Comparison of ENCODE assay signal across 29 mouse cellular contexts in genomic region chr3:25597513-25597912, GRCm38 (mm10).
DNase-seq lines count a peak whose midpoint lies in the region; ATAC-seq lines count a peak whose summit lies in the region.
"Had no signal": no experiment of that assay in that cellular context is flagged by ENCODE, and none has a peak within 500 bp of the region (broad histone marks: within the 10 kb centered on the region; RNA-seq: fewer than 3 reads in every experiment).

No protein-coding gene starts in this region.

- 20% methylated on average over 5 of the region's 5 CpGs for WGBS in forebrain, embryonic 15.5 days
- WGBS in forebrain, embryonic 10.5 days: 79% methylated on average over 5 of the region's 5 CpGs
- WGBS in neural tube, embryonic 13.5 days: 44% methylated on average over 5 of the region's 5 CpGs

- H3K27me3 ChIP-seq in forebrain, embryonic 15.5 days: no peaks in the 10 kb centered on the region
- H3K27me3 ChIP-seq in forebrain, embryonic 10.5 days (ENCODE audit: poor library complexity, severe bottlenecking): no peaks in the 10 kb centered on the region
- H3K27me3 ChIP-seq in neural tube, embryonic 13.5 days: no peaks in the 10 kb centered on the region
- H3K27me3 ChIP-seq: embryonic facial prominence, embryonic 12.5 days; hindbrain, embryonic 15.5 days; neural tube, embryonic 12.5 days; stomach, embryonic 15.5 days had no signal

- no peak overlapping the region for H3K4me2 ChIP-seq in forebrain, embryonic 15.5 days (replicated peaks)
- H3K4me2 ChIP-seq in neural tube, embryonic 13.5 days: no peak overlapping the region
- H3K4me2 ChIP-seq: embryonic facial prominence, embryonic 12.5 days; hindbrain, embryonic 15.5 days; neural tube, embryonic 12.5 days; stomach, embryonic 15.5 days had no signal

- no peaks in the 10 kb centered on the region for H3K9me3 ChIP-seq in forebrain, embryonic 15.5 days
- no peaks in the 10 kb centered on the region for H3K9me3 ChIP-seq in forebrain, embryonic 10.5 days
- no peaks in the 10 kb centered on the region for H3K9me3 ChIP-seq in neural tube, embryonic 13.5 days
- H3K9me3 ChIP-seq: embryonic facial prominence, embryonic 12.5 days; hindbrain, embryonic 10.5 days; hindbrain, embryonic 15.5 days; neural tube, embryonic 12.5 days; stomach, embryonic 15.5 days had no signal

- no peaks in the 10 kb centered on the region for H3K36me3 ChIP-seq in forebrain, embryonic 15.5 days
- H3K36me3 ChIP-seq in forebrain, embryonic 10.5 days (replicated peaks): no peaks in the 10 kb centered on the region
- no peaks in the 10 kb centered on the region for H3K36me3 ChIP-seq in neural tube, embryonic 13.5 days
- H3K36me3 ChIP-seq: embryonic facial prominence, embryonic 12.5 days; hindbrain, embryonic 10.5 days; hindbrain, embryonic 15.5 days; neural tube, embryonic 12.5 days; stomach, embryonic 15.5 days had no signal

- H3K9ac ChIP-seq in forebrain, embryonic 15.5 days (replicated peaks): no peak overlapping the region
- no peak overlapping the region for H3K9ac ChIP-seq in neural tube, embryonic 13.5 days
- H3K9ac ChIP-seq: embryonic facial prominence, embryonic 12.5 days; hindbrain, embryonic 15.5 days; liver, embryonic 14.5 days; neural tube, embryonic 12.5 days; stomach, embryonic 15.5 days had no signal

- H3K4me1 ChIP-seq in forebrain, embryonic 15.5 days: peaks cover 7% of the 10 kb centered on the region; the same call in 1 of the 2 replicates
- H3K4me1 ChIP-seq in forebrain, embryonic 10.5 days: no peaks in the 10 kb centered on the region
- H3K4me1 ChIP-seq in neural tube, embryonic 13.5 days (replicated peaks): no peaks in the 10 kb centered on the region; the same call in 1 of the 2 replicates
- H3K4me1 ChIP-seq: embryonic facial prominence, embryonic 12.5 days; hindbrain, embryonic 10.5 days; hindbrain, embryonic 15.5 days; neural tube, embryonic 12.5 days; stomach, embryonic 15.5 days had no signal

- peak; percentile 87 for ATAC-seq in forebrain, embryonic 15.5 days (replicated peaks)
- ATAC-seq in neural tube, embryonic 13.5 days (ENCODE audit: low read depth): no peak
- ATAC-seq: CD4-positive, CD25-positive, alpha-beta regulatory T cell, adult 4 months; inflammation-experienced regulatory T-cells, adult 6 months; midbrain, embryonic 16.5 days had no signal

- no peak overlapping the region for H3K4me3 ChIP-seq in forebrain, embryonic 15.5 days
- no peak overlapping the region for H3K4me3 ChIP-seq in forebrain, embryonic 10.5 days
- H3K4me3 ChIP-seq in neural tube, embryonic 13.5 days: no peak overlapping the region
- H3K4me3 ChIP-seq: embryonic facial prominence, embryonic 12.5 days; hindbrain, embryonic 10.5 days; hindbrain, embryonic 15.5 days; neural tube, embryonic 12.5 days; stomach, embryonic 15.5 days had no signal

- no peak overlapping the region; the same call in 1 of the 2 replicates for H3K27ac ChIP-seq in forebrain, embryonic 15.5 days (replicated peaks)
- H3K27ac ChIP-seq in forebrain, embryonic 10.5 days: no peak overlapping the region
- 0 out of 2 replicates have a peak overlapping the region, but pooled peaks have one; percentile 38 for H3K27ac ChIP-seq in neural tube, embryonic 13.5 days (replicated peaks)
- H3K27ac ChIP-seq: embryonic facial prominence, embryonic 12.5 days; hindbrain, embryonic 10.5 days; hindbrain, embryonic 15.5 days; liver, embryonic 14.5 days; neural tube, embryonic 12.5 days; stomach, embryonic 15.5 days had no signal

- no peak for DNase-seq in forebrain, embryonic 10.5 days (ENCODE audit: extremely low spot score, low spot score)
- DNase-seq in neural tube, embryonic 10.5 days (ENCODE audit: extremely low spot score, low spot score): no peak
- peak; percentile 10 for DNase-seq in brain, embryonic 18.5 days (ENCODE audit: low read depth, low spot score)
- DNase-seq in embryo, embryonic 9.5 days (ENCODE audit: extremely low spot score): no peak
- no peak for DNase-seq in right cerebral cortex, postnatal 4 days
- DNase-seq: adrenal gland, postnatal 25 days; cerebellum, adult 8-10 months; cerebellum, postnatal 25 days; gastrocnemius, postnatal 14 days; heart, postnatal 14 days; kidney, adult 2 months; kidney, postnatal 36 days; layer of hippocampus, postnatal 36 days; liver; lung, adult 2 months; lung, postnatal 14 days; right cerebral cortex, postnatal 14 days; thymus, postnatal 14 days had no signal
